ENCODE assay signal across 23 mouse cellular contexts in the genomic region with DNA sequence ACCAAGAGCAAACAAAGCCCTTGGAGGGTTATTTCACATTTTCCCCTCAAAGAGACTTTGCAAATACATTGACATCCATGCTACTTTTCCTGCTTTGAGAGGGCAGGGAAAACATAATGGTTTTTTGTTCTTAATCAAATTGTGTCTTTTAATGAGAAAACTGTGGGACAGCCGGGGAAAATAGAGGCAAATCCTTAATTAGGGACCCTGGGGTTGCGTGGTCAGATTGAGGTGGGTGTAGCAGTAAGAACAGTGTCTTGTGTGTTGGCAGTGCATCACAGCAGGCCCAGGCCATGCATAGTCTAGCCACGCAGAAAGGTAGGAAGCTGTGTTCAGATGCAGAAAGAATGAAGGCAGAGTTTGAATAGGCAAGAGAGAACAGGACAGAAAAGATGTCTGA.
DNase-seq lines count a peak whose midpoint lies in the region; ATAC-seq and TF ChIP-seq lines count a peak whose summit lies in the region.
"Had no signal": no experiment of that assay in that cellular context is flagged by ENCODE, and none has a peak within 500 bp of the region (broad histone marks: within the 10 kb centered on the region; RNA-seq: fewer than 3 reads in every experiment).

No protein-coding gene starts in this region.

- H3K9me3 ChIP-seq in forebrain, embryonic 14.5 days (replicated peaks; ENCODE audit: control insufficient read depth, low read length) = no peaks in the 10 kb centered on the region
- H3K9me3 ChIP-seq: heart, embryonic 15.5 days had no signal

- no peaks in the 10 kb centered on the region for H3K36me3 ChIP-seq in forebrain, embryonic 14.5 days (ENCODE audit: control insufficient read depth, insufficient read depth, low read length)
- H3K36me3 ChIP-seq: heart, embryonic 12.5 days; heart, embryonic 15.5 days had no signal

- H3K4me1 ChIP-seq in forebrain, embryonic 14.5 days (ENCODE audit: control insufficient read depth, insufficient read depth, low read length) = peaks cover 11% of the 10 kb centered on the region

- 17% methylated on average over 3 of the region's 3 CpGs for WGBS in forebrain, embryonic 14.5 days

- no peak for ATAC-seq in forebrain, embryonic 14.5 days
- no peak for ATAC-seq in inflammation-experienced regulatory T-cells, adult 6 months
- ATAC-seq: activated CD4-positive, CD25-positive, alpha-beta regulatory T cell, adult 4 months; CD4-positive, CD25-positive, alpha-beta regulatory T cell, adult 4 months; hindbrain, postnatal 0 days had no signal

- no peak for TF ChIP-seq POLR2A in brain, embryonic 14.5 days (IDR thresholded peaks at IDR 0.05; ENCODE audit: borderline replicate concordance, extremely low read depth, insufficient read depth, insufficient read length, poor library complexity, severe bottlenecking)

- no peak for TF ChIP-seq CTCF in layer of hippocampus, adult 2 months (conservative IDR thresholded peaks at IDR 0.05)
- no peak for TF ChIP-seq CTCF in brain, embryonic 14.5 days (IDR thresholded peaks at IDR 0.05; ENCODE audit: borderline replicate concordance, extremely low read depth, insufficient read depth, insufficient read length)

- H3K27me3 ChIP-seq in forebrain, embryonic 14.5 days (replicated peaks; ENCODE audit: control insufficient read depth, insufficient read depth, low read length) = no peaks in the 10 kb centered on the region
- H3K27me3 ChIP-seq: heart, embryonic 12.5 days; heart, embryonic 15.5 days had no signal

- DNase-seq in layer of hippocampus, adult 2 months (ENCODE audit: low spot score in 2 of 2) = no peak
- DNase-seq in layer of hippocampus, adult 11-12 months (ENCODE audit: low spot score) = no peak
- DNase-seq in Muller cell, postnatal 12 days (ENCODE audit: inconsistent ontology term) = peak; percentile 66
- DNase-seq in brain, embryonic 14.5 days (ENCODE audit: low read depth) = peak; percentile 71
- no peak for DNase-seq in forebrain, embryonic 14.5 days (ENCODE audit: low spot score)
- no peak for DNase-seq in thymus, postnatal 36 days
- DNase-seq: adrenal gland, adult 8-10 months; adrenal gland, postnatal 25 days; cerebellum, adult 18-20 months; cerebellum, adult 9-10 months; cerebellum, postnatal 14 days; gastrocnemius, postnatal 25 days; heart, adult 18-20 months; heart, postnatal 10 days; heart, postnatal 36 days; kidney, adult 11 months had no signal

- no peak overlapping the region for H3K4me2 ChIP-seq in forebrain, embryonic 14.5 days (ENCODE audit: low read length)
- H3K4me2 ChIP-seq: heart, embryonic 12.5 days; heart, embryonic 15.5 days; hindbrain, embryonic 14.5 days had no signal

- H3K27ac ChIP-seq in layer of hippocampus, adult 2 months = peak overlapping the region; percentile 80
- peak overlapping the region; percentile 58; the same call in 1 of the 2 replicates for H3K27ac ChIP-seq in forebrain, embryonic 14.5 days (ENCODE audit: low read depth, low read length)
- H3K27ac ChIP-seq: heart, embryonic 15.5 days; hindbrain, embryonic 14.5 days; hindbrain, postnatal 0 days had no signal

- no peak overlapping the region for H3K9ac ChIP-seq in forebrain, embryonic 14.5 days (ENCODE audit: low read length)
- H3K9ac ChIP-seq: heart, embryonic 12.5 days; heart, embryonic 15.5 days; hindbrain, embryonic 14.5 days had no signal

- H3K4me3 ChIP-seq in layer of hippocampus, adult 2 months = no peak overlapping the region
- no peak overlapping the region for H3K4me3 ChIP-seq in forebrain, embryonic 14.5 days (ENCODE audit: low read depth, low read length)
- H3K4me3 ChIP-seq: heart, embryonic 12.5 days; heart, embryonic 15.5 days had no signal

Comparison
In these comparisons a context has a peak if more than half of its experiments do, and no peak if none do; other contexts are left out.
1. DNase-seq: peak in Muller cell, postnatal 12 days (single experiment) and brain, embryonic 14.5 days (single experiment); none in layer of hippocampus, adult 2 months (0 of 2), layer of hippocampus, adult 11-12 months (single experiment), forebrain, embryonic 14.5 days (single experiment) and thymus, postnatal 36 days (0 of 2).